Mouse (Mus musculus) liver, postnatal 0 days (tissue): ENCODE results near the gene Mcat.

ENCODE experiments used
- CTCF ChIP-seq: sonication (generic); IDR thresholded peaks from 2 replicates; pipeline ENCODE4 v1.5.1; 2016; ENCODE audit warnings: antibody characterized with exemption, low read depth
- EP300 ChIP-seq: IDR thresholded peaks from 2 replicates; pipeline ENCODE4 v1.6.1; 2016; ENCODE audit warnings: antibody characterized with exemption, low read depth, mild to moderate bottlenecking

GRCm38 (mm10) chr15:83541647-83542287, 21.8 kb downstream of the Mcat start:
- TF ChIP-seq CTCF (no peak), EP300 (no peak)
